Mouse (Mus musculus) heart, embryonic 10.5 days (tissue): ENCODE results near the gene Anxa11. TPM values are rescaled to one million over a fixed set of nuclear protein-coding genes. Genes with fewer than 3 reads are reported as not detected.
"Not testable (repeated sequence)": the region's sequence is repeated elsewhere in the genome, so short reads cannot be mapped to it uniquely, and the experiment has no call there.

Experiments
- DNase-seq: peaks from one replicate; pipeline ENCODE4 v3.0.0-alpha.2; 2017; ENCODE audit warnings: low spot score
- H3K27ac ChIP-seq: fragments of 300-500 bp; sonication (generic); 2 replicates; pipeline ENCODE4 v1.5.1; 2016; ENCODE audit warnings: mild to moderate bottlenecking
- H3K27me3 ChIP-seq: fragments of 300-500 bp; sonication (generic); 2 replicates; pipeline ENCODE4 v1.6.1; 2016; ENCODE audit warnings: mild to moderate bottlenecking; ENCODE audit not compliant: poor library complexity, insufficient read depth, severe bottlenecking
- H3K36me3 ChIP-seq: fragments of 300-500 bp; sonication (generic); 2 replicates; pipeline ENCODE4 v1.6.1; 2016; ENCODE audit warnings: mild to moderate bottlenecking, moderate library complexity
- H3K4me1 ChIP-seq: fragments of 300-500 bp; sonication (generic); 2 replicates; pipeline ENCODE4 v1.6.1; 2016; ENCODE audit warnings: mild to moderate bottlenecking
- H3K4me3 ChIP-seq: fragments of 300-500 bp; sonication (generic); 2 replicates; pipeline ENCODE4 v1.5.1; 2016; ENCODE audit warnings: mild to moderate bottlenecking, moderate library complexity
- H3K9me3 ChIP-seq: fragments of 300-500 bp; sonication (generic); 2 replicates; pipeline ENCODE4 v1.6.1; 2016; ENCODE audit warnings: mild to moderate bottlenecking, moderate library complexity
- WGBS: fragments of 180-500 bp; shearing (Covaris S2); methylation state at CpG from one replicate; pipeline ENCODE4 v1.1.7; 2016; 5-methylcytosine and 5-hydroxymethylcytosine counted together
- polyA plus RNA-seq: library from polyadenylated mRNA; unstranded; fragments of >200 nt; fragmentation: Nextera tagmentation; extraction: Ambion mirVana; gene quantifications from 2 replicates; pipeline ENCODE4 v1.2.1, GENCODE M21; 2016

Anxa11 gene
- polyA plus RNA-seq, 1 experiment from 2014 or later: 10.9 TPM

DNA sequence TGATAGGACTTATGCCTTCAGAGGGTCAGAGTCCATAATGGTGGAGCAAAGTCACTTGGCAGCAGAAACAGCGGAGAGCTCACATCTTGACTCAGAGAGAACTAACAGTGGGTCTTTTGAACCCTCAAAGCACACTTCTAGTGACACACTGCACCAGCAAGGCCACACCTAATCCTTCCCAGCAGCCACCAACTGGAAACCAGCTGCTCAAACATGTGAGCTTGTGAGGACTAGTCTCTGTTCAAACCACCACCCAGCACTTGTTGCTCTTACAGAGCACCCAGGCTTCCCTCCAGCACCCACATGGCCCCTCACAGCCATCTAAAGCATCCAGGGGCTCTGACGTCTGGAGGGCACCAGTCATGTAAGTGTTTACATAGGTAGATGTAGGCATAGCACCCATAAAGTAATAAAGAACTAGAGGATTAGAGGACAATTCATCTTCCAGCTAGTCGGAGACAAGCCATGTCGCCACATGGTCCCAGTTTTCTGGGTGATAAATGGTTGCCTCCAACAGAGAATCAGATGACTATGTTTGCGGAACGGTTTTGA is 4.0 kb downstream of the Anxa11 start:
- no peaks in the 10 kb centered on the region for H3K9me3 ChIP-seq
- H3K27ac ChIP-seq: no peak overlapping the region
- peaks cover 29% of the 10 kb centered on the region for H3K27me3 ChIP-seq
- no peak overlapping the region for H3K4me3 ChIP-seq
- DNase-seq: no peak
- H3K36me3 ChIP-seq: no peaks in the 10 kb centered on the region
- 83% methylated on average over 6 of the region's 6 CpGs for WGBS
- H3K4me1 ChIP-seq: peaks cover 37% of the 10 kb centered on the region

DNA sequence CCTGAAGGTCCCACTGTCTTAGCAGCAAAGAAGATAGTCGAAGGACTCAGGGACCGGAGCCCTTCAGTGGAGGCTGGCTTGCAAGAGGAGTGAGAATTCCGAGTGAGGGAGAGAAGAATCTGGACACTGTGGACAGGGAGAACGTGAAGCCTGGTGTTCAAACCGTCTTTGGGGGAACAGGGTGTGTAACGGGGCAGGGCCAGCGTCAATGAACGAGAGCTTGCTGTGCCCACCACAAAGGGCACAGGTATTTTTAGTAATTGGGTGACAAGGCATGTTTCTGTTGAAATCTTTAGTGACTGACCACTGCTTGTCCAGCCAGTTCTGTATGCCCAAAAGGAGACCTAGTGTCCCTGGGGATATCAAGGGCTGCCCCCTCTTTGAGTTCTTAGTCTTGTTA is 4.6 kb downstream of the Anxa11 start:
- H3K27ac ChIP-seq: no peak overlapping the region

DNA sequence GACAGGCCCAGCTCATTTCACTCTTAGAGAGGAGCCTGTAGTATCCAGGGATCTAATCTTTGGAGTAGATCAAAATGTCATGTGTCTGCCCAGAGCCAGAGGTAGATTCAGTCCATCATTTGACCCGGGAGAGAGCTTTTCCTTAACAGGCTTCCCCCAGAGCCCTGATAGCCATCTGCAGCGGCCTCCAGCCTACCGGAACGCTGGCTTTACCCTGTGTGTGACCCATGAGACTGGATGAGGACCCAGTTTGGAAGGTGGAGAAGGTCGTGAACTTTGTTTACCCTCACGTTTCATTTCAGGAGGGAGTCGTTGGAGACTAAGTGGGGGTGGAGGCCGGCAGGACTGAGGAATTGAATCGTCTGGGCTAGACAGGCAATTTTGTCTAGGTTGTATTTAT is 5.7 kb downstream of the Anxa11 start:
- DNase-seq: no peak
- no peak overlapping the region for H3K27ac ChIP-seq
- H3K36me3 ChIP-seq: no peaks in the 10 kb centered on the region
- H3K4me3 ChIP-seq: no peak overlapping the region
- peaks cover 23% of the 10 kb centered on the region for H3K27me3 ChIP-seq
- no peaks in the 10 kb centered on the region for H3K9me3 ChIP-seq
- H3K4me1 ChIP-seq: peaks cover 27% of the 10 kb centered on the region
- WGBS: 19% methylated on average over 9 of the region's 9 CpGs

More for the DNA sequence above, 4.6 kb downstream of the Anxa11 start:
- H3K36me3 ChIP-seq: no peaks in the 10 kb centered on the region
- 81% methylated on average over 8 of the region's 8 CpGs for WGBS
- H3K27me3 ChIP-seq: peaks cover 26% of the 10 kb centered on the region
- DNase-seq: no peak
- no peak overlapping the region for H3K4me3 ChIP-seq
- H3K4me1 ChIP-seq: peaks cover 37% of the 10 kb centered on the region
- no peaks in the 10 kb centered on the region for H3K9me3 ChIP-seq

DNA sequence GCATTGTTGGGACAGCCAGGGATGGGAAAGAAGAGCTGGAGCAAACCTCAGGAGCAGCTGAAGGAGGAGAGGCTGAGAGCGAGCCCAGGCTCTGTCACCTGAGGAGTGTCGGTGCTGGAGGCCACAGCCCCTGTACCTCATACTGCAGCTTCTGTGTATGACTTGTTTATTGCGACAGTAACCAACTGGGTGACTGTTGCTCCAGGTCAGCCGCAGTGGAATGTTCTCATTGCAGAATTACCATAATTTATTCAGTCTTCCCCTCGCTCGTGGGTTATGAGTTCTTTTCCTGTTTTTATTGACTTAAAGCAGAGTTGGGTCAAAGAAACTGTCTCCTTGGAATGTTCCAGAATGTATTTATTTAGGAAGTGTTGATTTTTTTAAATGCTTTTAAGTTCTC is 6.3 kb downstream of the Anxa11 start:
- WGBS: 82% methylated on average over 6 of the region's 6 CpGs
- Histone ChIP-seq H3K9me3 (no peaks in the 10 kb centered on the region), H3K36me3 (no peaks in the 10 kb centered on the region), H3K4me1 (peaks cover 29% of the 10 kb centered on the region), H3K4me3 (no peak overlapping the region), H3K27ac (no peak overlapping the region), H3K27me3 (peaks cover 17% of the 10 kb centered on the region)
- DNase-seq: no peak

DNA sequence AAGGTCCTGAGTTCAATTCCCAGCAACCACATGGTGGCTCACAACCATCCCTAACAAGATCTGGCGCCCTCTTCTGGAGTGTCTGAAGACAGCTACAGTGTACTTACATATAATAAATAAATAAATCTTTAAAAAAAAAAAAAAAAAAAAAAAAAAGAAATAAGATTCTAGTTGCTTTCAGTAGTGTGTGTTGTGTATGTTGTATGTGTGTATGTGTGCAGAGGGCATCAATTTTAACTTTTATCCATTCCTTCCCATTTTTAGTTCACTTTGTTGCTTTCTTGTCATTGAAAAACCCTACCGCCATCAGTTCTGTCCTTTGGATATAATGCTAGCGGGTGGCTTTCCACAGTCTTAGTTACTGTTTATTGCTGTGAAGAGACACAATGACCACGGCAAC is 6.8 kb downstream of the Anxa11 start:
- Histone ChIP-seq H3K27me3 (peaks cover 12% of the 10 kb centered on the region; the same call in 1 of the 2 replicates), H3K4me1 (peaks cover 34% of the 10 kb centered on the region)
- H3K27ac ChIP-seq, H3K9me3 ChIP-seq, DNase-seq, H3K4me3 ChIP-seq, H3K36me3 ChIP-seq: not testable (repeated sequence)
- 94% methylated on average over 3 of the region's 4 CpGs for WGBS

DNA sequence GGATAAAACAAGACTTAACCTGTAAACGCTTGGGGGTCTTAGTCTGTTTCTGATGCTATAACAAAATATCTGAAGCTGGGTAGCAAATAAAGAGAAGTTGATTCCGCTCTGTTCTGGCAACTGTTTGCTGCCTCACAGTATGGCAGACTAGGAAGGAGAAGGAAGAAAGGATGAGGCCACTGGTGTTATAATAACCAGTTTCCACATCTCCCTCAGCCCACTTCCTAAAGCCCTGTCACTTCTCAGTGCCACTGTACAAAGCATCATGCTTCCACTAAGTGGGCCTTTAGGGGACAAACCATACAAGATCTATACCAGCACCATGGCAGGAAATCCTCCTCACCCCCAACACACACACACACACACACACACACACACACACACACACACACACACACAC is 8.5 kb downstream of the Anxa11 start:
- Histone ChIP-seq H3K9me3 (no peaks in the 10 kb centered on the region), H3K36me3 (no peaks in the 10 kb centered on the region), H3K4me1 (peaks cover 48% of the 10 kb centered on the region), H3K27ac (no peak overlapping the region; the same call in 1 of the 2 replicates), H3K4me3 (no peak overlapping the region), H3K27me3 (no peaks in the 10 kb centered on the region)
- DNase-seq: no peak
- 87% methylated on average over 2 of the region's 2 CpGs for WGBS

DNA sequence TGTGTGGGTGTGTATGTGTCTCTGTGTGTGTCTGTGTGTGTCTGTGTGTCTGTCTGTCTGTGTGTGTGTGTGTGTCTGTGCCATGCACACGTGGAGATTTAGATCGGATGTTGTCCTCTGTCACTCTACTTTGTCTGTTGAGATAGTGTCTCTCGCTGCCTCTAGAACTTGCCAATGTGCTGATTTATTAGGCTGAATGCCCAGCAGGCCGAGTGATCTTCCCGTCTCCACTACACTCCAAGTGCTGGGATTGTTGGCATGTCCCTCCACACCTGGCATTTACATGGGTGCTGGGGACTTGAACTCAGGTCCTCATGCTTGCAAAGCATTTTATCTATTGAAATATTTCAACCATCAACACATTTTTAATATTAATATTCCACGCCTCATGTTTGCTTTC is 9.2 kb downstream of the Anxa11 start:
- Histone ChIP-seq H3K4me3 (no peak overlapping the region), H3K27me3 (no peaks in the 10 kb centered on the region), H3K27ac (no peak overlapping the region; the same call in 1 of the 2 replicates), H3K36me3 (no peaks in the 10 kb centered on the region), H3K4me1 (peaks cover 56% of the 10 kb centered on the region), H3K9me3 (no peaks in the 10 kb centered on the region)
- 65% methylated on average over 6 of the region's 6 CpGs for WGBS
- no peak for DNase-seq

DNA sequence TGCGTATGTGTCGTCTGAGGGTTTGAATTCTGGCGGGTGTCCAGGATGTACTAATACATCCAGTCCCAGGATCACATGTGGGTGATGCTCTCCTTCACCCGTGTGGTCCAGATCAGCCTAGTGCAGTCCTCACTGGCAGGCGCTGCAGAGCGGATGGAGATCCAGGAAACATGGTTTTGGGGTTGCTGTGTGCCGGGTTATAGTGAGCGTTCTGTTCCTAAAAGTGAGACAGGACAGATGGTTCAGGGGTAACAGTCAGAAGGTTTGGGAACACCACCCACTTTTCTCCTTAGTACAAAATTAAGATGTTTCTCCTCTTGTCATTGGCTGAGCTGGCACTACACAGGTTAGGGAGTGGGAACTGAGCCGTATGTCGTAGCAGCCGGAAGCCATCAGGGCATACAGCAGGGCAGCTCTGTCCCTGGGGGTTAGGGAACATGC is 10.2 kb downstream of the Anxa11 start:
- peaks cover 55% of the 10 kb centered on the region for H3K4me1 ChIP-seq
- 84% methylated on average over 11 of the region's 11 CpGs for WGBS
- no peak overlapping the region for H3K4me3 ChIP-seq
- peak overlapping the region; percentile 6; the same call in 1 of the 2 replicates for H3K27ac ChIP-seq
- no peak for DNase-seq
- H3K27me3 ChIP-seq: no peaks in the 10 kb centered on the region
- H3K36me3 ChIP-seq: no peaks in the 10 kb centered on the region
- H3K9me3 ChIP-seq: no peaks in the 10 kb centered on the region

DNA sequence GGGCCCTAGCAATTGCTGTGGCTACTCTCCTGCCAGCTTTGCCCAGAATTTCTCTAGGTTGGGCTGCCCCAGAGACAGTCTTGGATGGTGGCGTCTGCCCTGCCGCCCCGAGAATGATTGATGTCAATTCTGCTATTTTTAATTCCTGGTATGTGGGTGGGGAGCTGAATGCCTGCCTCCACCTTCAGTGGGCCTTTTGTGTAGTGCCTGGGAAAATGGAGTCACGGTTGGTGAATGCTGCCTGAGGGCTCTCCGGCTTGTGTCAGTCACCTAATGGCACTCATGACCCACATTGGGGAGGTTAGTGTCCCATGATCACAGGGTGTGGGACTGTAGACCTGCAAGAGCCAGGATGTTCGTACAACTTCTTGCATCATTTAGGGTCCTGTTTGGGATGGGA is 11.3 kb downstream of the Anxa11 start:
- no peak for DNase-seq
- Histone ChIP-seq H3K36me3 (no peaks in the 10 kb centered on the region), H3K27me3 (no peaks in the 10 kb centered on the region), H3K9me3 (no peaks in the 10 kb centered on the region), H3K4me3 (no peak overlapping the region), H3K27ac (peak overlapping the region; percentile 52), H3K4me1 (peaks cover 55% of the 10 kb centered on the region)
- WGBS: 59% methylated on average over 6 of the region's 6 CpGs

DNA sequence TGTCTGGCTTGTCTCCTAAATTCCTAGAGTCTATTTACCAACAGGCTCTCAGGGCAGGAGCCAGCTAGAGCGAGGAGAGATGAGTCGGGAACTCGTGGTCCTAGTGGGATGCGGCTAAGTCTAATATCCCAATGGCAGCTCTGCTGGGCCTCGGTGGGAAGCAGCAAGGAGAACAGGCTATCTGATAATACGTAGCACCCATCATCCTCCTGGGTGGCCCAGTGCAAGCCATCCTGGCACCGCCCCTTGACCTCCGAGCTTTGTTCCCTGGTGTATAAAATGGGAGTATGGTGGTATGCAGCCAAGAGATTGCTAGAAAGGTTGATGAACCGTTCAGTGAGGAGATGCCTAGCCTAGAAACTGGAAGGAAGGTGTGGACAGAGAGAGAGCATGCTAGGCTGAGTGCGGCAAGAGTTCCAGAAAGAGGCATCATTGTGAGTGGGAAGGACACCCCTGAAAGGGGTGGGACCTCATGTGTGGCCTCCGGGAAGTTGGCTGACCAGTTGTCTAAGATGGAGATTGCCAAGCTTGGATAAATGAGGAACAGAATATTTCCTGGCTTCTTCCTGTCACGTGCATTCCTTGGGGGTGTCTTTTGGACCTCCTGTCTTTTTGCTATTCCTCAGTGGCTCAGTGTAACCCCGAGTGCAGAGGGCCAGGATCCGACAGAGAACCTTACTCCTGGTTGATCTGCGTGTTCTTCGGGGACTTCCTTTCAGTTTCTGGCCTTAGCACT is 11.9 kb downstream of the Anxa11 start:
- no peaks in the 10 kb centered on the region for H3K9me3 ChIP-seq
- peak overlapping the region; percentile 43; the same call in 1 of the 2 replicates for H3K27ac ChIP-seq
- no peaks in the 10 kb centered on the region for H3K27me3 ChIP-seq
- H3K36me3 ChIP-seq: no peaks in the 10 kb centered on the region
- H3K4me3 ChIP-seq: no peak overlapping the region
- WGBS: 85% methylated on average over 16 of the region's 16 CpGs
- peaks cover 57% of the 10 kb centered on the region for H3K4me1 ChIP-seq
- no peak for DNase-seq

DNA sequence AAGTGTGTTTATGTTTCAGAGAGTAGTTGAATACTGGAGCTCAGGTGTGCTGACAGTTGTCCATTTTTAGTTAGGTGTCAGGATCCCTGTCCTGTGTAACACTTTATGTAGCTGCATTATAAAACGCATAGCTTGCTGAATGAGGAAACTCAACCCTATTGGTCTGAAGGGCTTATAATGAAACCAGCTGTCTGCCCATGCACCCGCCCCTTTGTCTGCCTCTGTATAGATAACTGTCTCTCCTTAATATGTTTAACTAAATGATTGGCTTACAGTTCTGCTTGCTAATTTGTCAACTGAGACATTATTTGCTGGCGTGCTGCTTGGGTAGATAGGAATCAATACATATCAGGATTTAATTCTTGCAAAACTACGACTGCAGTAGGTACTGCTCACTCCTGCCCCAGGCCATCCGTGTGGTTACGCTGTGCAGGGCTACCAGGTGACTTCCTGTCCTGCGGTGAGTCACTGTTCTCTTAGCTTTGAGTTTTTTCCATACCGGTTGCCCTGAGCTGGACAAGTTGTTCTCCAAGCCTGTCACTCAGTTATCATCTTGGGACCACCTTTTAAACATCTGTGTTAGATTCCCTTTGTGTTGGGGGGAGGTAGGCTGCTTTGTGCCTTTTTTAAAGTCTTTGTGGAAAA is 13.4 kb downstream of the Anxa11 start:
- Histone ChIP-seq H3K4me1 (peaks cover 57% of the 10 kb centered on the region), H3K27me3 (no peaks in the 10 kb centered on the region; the same call in 1 of the 2 replicates), H3K36me3 (no peaks in the 10 kb centered on the region), H3K27ac (no peak overlapping the region), H3K9me3 (no peaks in the 10 kb centered on the region), H3K4me3 (no peak overlapping the region)
- WGBS: 56% methylated on average over 8 of the region's 8 CpGs
- no peak for DNase-seq

DNA sequence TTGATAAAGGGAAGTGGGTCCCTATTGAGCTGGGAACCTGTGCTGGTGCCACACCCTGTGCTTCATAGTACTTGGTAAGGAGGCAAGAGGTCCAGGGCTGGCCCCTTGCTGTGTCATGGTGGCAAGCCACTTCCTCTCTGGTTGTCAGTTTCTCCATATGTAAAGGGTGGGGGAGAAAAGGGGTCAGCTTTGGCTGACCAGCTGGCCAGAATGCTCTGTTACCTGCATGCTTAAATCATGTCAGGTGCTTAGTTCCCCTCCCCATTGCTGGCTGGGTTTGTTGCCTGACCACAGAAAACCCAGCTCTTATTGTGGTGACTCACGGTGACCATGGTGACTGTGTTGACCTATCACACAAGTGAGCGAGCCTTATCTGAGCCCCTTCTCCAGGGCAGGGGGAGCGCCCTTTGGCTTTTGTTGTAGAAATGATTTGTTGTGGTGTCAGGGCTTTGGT is 15.2 kb downstream of the Anxa11 start:
- H3K4me1 ChIP-seq: peaks cover 54% of the 10 kb centered on the region
- no peak overlapping the region for H3K4me3 ChIP-seq
- 17% methylated on average over 3 of the region's 3 CpGs for WGBS
- no peaks in the 10 kb centered on the region; the same call in 1 of the 2 replicates for H3K27me3 ChIP-seq
- peak overlapping the region; percentile 26; the same call in 1 of the 2 replicates for H3K27ac ChIP-seq
- no peaks in the 10 kb centered on the region for H3K9me3 ChIP-seq
- no peaks in the 10 kb centered on the region for H3K36me3 ChIP-seq
- peak; percentile 83 for DNase-seq

DNA sequence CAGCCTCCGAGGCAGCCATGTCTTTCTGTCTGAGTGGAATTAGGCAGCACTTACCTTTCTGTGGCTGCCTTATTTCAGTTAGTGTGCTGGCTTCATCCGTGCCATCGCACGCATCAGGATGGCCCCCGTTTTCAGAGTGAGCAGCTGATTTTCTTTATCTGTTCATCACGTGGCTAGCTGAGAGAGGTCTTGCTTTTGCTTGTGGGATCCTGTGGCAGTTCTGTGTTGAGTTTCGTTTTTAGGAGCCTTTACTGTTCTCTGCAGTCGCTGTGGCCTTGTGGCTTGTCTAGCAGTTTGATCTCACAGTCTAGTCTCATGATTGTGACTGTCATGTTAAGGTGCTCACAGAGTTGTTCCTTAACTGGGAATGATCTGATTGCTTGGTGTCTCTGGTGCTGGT is 16.0 kb downstream of the Anxa11 start:
- Histone ChIP-seq H3K36me3 (no peaks in the 10 kb centered on the region), H3K27ac (no peak overlapping the region; the same call in 1 of the 2 replicates), H3K27me3 (no peaks in the 10 kb centered on the region; the same call in 1 of the 2 replicates), H3K4me3 (no peak overlapping the region), H3K9me3 (no peaks in the 10 kb centered on the region), H3K4me1 (peaks cover 51% of the 10 kb centered on the region)
- DNase-seq: no peak
- 77% methylated on average over 8 of the region's 8 CpGs for WGBS
